Mouse (Mus musculus): ENCODE measurements around the gene Sf3b3.

Sf3b3 gene

GRCm38 (mm10) chr8:110847645-110848495 is 1.3 kb upstream of the Sf3b3 start:
- no peak for DNase-seq (ENCODE audit: low spot score in 2 of 2)

- DNase-seq (ENCODE audit: low spot score in 2 of 2) = no peak
Observed at GRCm38 (mm10) chr8:110847171-110847549, 573 bp upstream of the Sf3b3 start.

- DNase-seq (ENCODE audit: low spot score in 2 of 2) = no peak
Observed at GRCm38 (mm10) chr8:110845821-110846404, 674 bp downstream of the Sf3b3 start.

GRCm38 (mm10) chr8:110844941-110845340 is 1.6 kb downstream of the Sf3b3 start:
- no peak for DNase-seq (ENCODE audit: low spot score in 2 of 2)

GRCm38 (mm10) chr8:110843207-110843606 is 3.4 kb downstream of the Sf3b3 start:
- DNase-seq (ENCODE audit: low spot score in 2 of 2) = no peak

GRCm38 (mm10) chr8:110842012-110842574 is 4.5 kb downstream of the Sf3b3 start:
- DNase-seq (ENCODE audit: low spot score in 2 of 2) = no peak

GRCm38 (mm10) chr8:110831956-110832355 is 14.6 kb downstream of the Sf3b3 start:
- no peak for DNase-seq (ENCODE audit: low spot score in 2 of 2)

- DNase-seq (ENCODE audit: low spot score in 2 of 2) = no peak
Observed at GRCm38 (mm10) chr8:110828511-110828910, 18.1 kb downstream of the Sf3b3 start.

- DNase-seq (ENCODE audit: low spot score in 2 of 2) = no peak
Observed at GRCm38 (mm10) chr8:110824861-110825260, 21.7 kb downstream of the Sf3b3 start.

GRCm38 (mm10) chr8:110821960-110822359 is 24.6 kb downstream of the Sf3b3 start:
- DNase-seq (ENCODE audit: low spot score in 2 of 2) = no peak

GRCm38 (mm10) chr8:110820257-110820656 is 26.3 kb downstream of the Sf3b3 start:
- DNase-seq (ENCODE audit: low spot score in 2 of 2) = no peak

GRCm38 (mm10) chr8:110818593-110818992 is 28.0 kb downstream of the Sf3b3 start:
- DNase-seq (ENCODE audit: low spot score in 2 of 2) = no peak

- no peak for DNase-seq (ENCODE audit: low spot score in 2 of 2)
Observed at GRCm38 (mm10) chr8:110816990-110817389, 29.6 kb downstream of the Sf3b3 start.

GRCm38 (mm10) chr8:110815308-110815707 is 31.3 kb downstream of the Sf3b3 start:
- no peak for DNase-seq (ENCODE audit: low spot score in 2 of 2)

- no peak for DNase-seq (ENCODE audit: low spot score in 2 of 2)
Observed at GRCm38 (mm10) chr8:110813081-110813812, 33.3 kb downstream of the Sf3b3 start.

GRCm38 (mm10) chr8:110812349-110813080 is 34.1 kb downstream of the Sf3b3 start:
- no peak for DNase-seq (ENCODE audit: low spot score in 2 of 2)

- DNase-seq (ENCODE audit: low spot score in 2 of 2) = no peak
Observed at GRCm38 (mm10) chr8:110811793-110812192, 34.8 kb downstream of the Sf3b3 start.

- DNase-seq (ENCODE audit: low spot score in 2 of 2) = no peak
Observed at GRCm38 (mm10) chr8:110811116-110811515, 35.5 kb downstream of the Sf3b3 start.

- no peak for DNase-seq (ENCODE audit: low spot score in 2 of 2)
Observed at GRCm38 (mm10) chr8:110810481-110811065, 36.0 kb downstream of the Sf3b3 start.

GRCm38 (mm10) chr8:110809831-110810230 is 36.8 kb downstream of the Sf3b3 start:
- no peak for DNase-seq (ENCODE audit: low spot score in 2 of 2)

All from frontal cortex, postnatal 25 days (tissue).